Mouse (Mus musculus): ENCODE measurements around the gene Ffar4. TPM values are rescaled to one million over a fixed set of nuclear protein-coding genes. Genes with fewer than 3 reads are reported as not detected.
A peak's percentile ranks its signal among the peaks of the same experiment; 100 is the strongest.

Ffar4 gene
- polyA plus RNA-seq, 1 experiment from 2014 or later = 0.35 TPM

DNA sequence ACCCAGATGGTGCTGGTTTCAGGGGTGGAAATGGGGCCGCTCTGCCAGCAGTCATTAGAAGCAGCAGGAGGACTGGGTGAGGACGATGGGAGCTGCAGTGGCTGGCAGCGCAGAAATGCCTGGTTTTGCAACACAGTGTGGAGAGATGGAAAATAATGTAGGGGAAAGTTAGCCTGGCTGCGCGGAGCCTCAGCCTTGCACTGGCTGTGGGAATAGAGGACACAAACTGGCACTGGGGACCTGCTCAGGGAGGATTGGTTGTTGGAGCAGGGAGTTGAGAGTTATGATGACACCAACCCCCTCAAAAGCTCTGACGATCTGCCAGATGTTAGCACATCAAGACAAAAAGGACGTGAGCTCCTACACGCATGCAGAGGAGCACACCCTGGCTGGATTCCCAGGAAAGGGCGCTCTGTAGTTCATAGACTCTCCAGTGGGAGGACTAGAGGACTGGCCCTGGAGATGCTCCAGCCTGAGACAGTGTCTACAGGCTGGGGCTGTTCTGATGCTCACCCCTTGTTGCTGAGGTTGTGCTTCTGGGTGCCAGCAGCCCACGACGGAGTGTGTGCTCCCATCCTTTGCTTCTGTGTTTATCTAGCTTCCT is 9.8 kb upstream of the Ffar4 start:
- H3K9me3 ChIP-seq (replicated peaks; ENCODE audit: control insufficient read depth, low read length) = no peaks in the 10 kb centered on the region
- ATAC-seq (replicated peaks; ENCODE audit: extremely low read depth, insufficient read depth, low FRiP score) = peak; percentile 82
- H3K4me1 ChIP-seq (ENCODE audit: control insufficient read depth, insufficient read depth, low read length) = no peaks in the 10 kb centered on the region
- H3K4me2 ChIP-seq (ENCODE audit: low read depth, low read length) = peak overlapping the region; percentile 6; the same call in 1 of the 2 replicates
- WGBS = 46% methylated on average over 11 of the region's 11 CpGs
- no peak overlapping the region for H3K27ac ChIP-seq (ENCODE audit: low read length)
- no peak overlapping the region for H3K4me3 ChIP-seq (ENCODE audit: low read length)
- H3K9ac ChIP-seq (ENCODE audit: low read length) = peak overlapping the region; percentile 33; the same call in 1 of the 2 replicates
- H3K36me3 ChIP-seq (ENCODE audit: control insufficient read depth, insufficient read depth) = no peaks in the 10 kb centered on the region
- H3K27me3 ChIP-seq (ENCODE audit: control insufficient read depth, insufficient read depth, low read length) = no peaks in the 10 kb centered on the region; the same call in 1 of the 2 replicates

GRCm38 (mm10) chr19:38089358-38089757 is 7.5 kb upstream of the Ffar4 start:
- no peak for ATAC-seq (replicated peaks; ENCODE audit: extremely low read depth, insufficient read depth, low FRiP score)
- no peak overlapping the region for H3K9ac ChIP-seq (ENCODE audit: low read length)
- H3K4me2 ChIP-seq (ENCODE audit: low read depth, low read length) = no peak overlapping the region
- no peaks in the 10 kb centered on the region; the same call in 1 of the 2 replicates for H3K27me3 ChIP-seq (ENCODE audit: control insufficient read depth, insufficient read depth, low read length)
- 68% methylated on average over 8 of the region's 8 CpGs for WGBS
- no peak overlapping the region for H3K27ac ChIP-seq (ENCODE audit: low read length)
- H3K4me1 ChIP-seq (ENCODE audit: control insufficient read depth, insufficient read depth, low read length) = no peaks in the 10 kb centered on the region
- H3K4me3 ChIP-seq (ENCODE audit: low read length) = no peak overlapping the region
- H3K9me3 ChIP-seq (replicated peaks; ENCODE audit: control insufficient read depth, low read length) = no peaks in the 10 kb centered on the region
- no peaks in the 10 kb centered on the region for H3K36me3 ChIP-seq (ENCODE audit: control insufficient read depth, insufficient read depth)

DNA sequence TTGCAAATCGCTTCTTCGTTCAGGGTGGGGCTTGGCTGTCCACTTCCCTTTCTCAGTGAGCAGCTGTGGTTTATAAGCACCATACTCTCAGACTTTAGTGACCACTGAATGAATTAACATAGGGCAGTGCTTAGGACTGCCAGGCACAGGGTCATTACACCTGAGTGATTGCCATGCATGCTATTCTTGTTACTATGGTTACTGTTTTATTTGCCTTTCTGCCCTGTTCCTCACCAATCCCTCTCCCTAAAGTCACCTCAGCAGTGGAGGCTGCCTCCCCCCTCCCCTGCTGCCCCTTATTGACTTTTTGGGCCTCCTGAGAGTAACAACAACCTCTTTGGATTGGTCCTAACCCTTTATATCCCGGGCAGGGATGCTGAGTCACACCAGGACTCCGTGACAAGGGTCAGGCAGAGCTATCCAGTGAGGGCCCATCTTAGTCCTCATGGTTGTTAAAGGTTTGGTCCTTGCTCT is 5.3 kb upstream of the Ffar4 start:
- 78% methylated on average over 4 of the region's 4 CpGs for WGBS

GRCm38 (mm10) chr19:38096231-38096630 is 640 bp upstream of the Ffar4 start:
- Histone ChIP-seq H3K27ac (ENCODE audit: low read length) (no peak overlapping the region), H3K9ac (ENCODE audit: low read length) (no peak overlapping the region), H3K4me1 (ENCODE audit: control insufficient read depth, insufficient read depth, low read length) (no peaks in the 10 kb centered on the region), H3K9me3 (replicated peaks; ENCODE audit: control insufficient read depth, low read length) (no peaks in the 10 kb centered on the region), H3K27me3 (ENCODE audit: control insufficient read depth, insufficient read depth, low read length) (peaks cover 44% of the 10 kb centered on the region), H3K36me3 (ENCODE audit: control insufficient read depth, insufficient read depth) (no peaks in the 10 kb centered on the region), H3K4me3 (ENCODE audit: low read length) (no peak overlapping the region), H3K4me2 (ENCODE audit: low read depth, low read length) (no peak overlapping the region)
- 13% methylated on average over 4 of the region's 4 CpGs for WGBS
- ATAC-seq (replicated peaks; ENCODE audit: extremely low read depth, insufficient read depth, low FRiP score) = no peak

More for the DNA sequence above, 5.3 kb upstream of the Ffar4 start:
- Histone ChIP-seq H3K4me3 (ENCODE audit: low read length) (no peak overlapping the region), H3K4me2 (ENCODE audit: low read depth, low read length) (no peak overlapping the region), H3K27me3 (ENCODE audit: control insufficient read depth, insufficient read depth, low read length) (peaks cover 16% of the 10 kb centered on the region), H3K9ac (ENCODE audit: low read length) (no peak overlapping the region), H3K9me3 (replicated peaks; ENCODE audit: control insufficient read depth, low read length) (no peaks in the 10 kb centered on the region), H3K4me1 (ENCODE audit: control insufficient read depth, insufficient read depth, low read length) (no peaks in the 10 kb centered on the region), H3K36me3 (ENCODE audit: control insufficient read depth, insufficient read depth) (no peaks in the 10 kb centered on the region), H3K27ac (ENCODE audit: low read length) (no peak overlapping the region)
- ATAC-seq (replicated peaks; ENCODE audit: extremely low read depth, insufficient read depth, low FRiP score) = no peak

DNA sequence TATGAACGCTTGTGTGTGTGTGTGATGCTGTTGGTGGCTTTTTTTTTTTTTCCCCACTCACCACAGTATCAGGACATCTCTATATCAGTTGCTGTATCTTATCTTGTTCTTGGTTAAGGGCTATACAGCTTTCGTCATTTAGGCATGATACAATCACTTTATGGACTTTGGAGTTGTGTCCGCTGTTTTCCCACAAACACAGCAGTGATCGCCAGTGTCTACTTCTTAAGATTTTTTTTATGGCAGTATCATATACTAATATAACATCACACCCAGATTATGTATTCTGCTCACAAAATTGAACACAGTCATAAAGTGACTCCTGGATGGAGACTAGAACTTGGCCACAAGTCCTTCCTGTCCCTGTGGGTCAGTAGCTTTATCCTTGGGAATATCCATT is 11.0 kb downstream of the Ffar4 start:
- Histone ChIP-seq H3K27ac (ENCODE audit: low read length) (no peak overlapping the region), H3K9me3 (replicated peaks; ENCODE audit: control insufficient read depth, low read length) (no peaks in the 10 kb centered on the region), H3K9ac (ENCODE audit: low read length) (no peak overlapping the region), H3K4me1 (ENCODE audit: control insufficient read depth, insufficient read depth, low read length) (peaks cover 5% of the 10 kb centered on the region; the same call in 1 of the 2 replicates), H3K27me3 (ENCODE audit: control insufficient read depth, insufficient read depth, low read length) (no peaks in the 10 kb centered on the region), H3K4me3 (ENCODE audit: low read length) (no peak overlapping the region), H3K36me3 (ENCODE audit: control insufficient read depth, insufficient read depth) (no peaks in the 10 kb centered on the region), H3K4me2 (ENCODE audit: low read depth, low read length) (no peak overlapping the region)
- no peak for ATAC-seq (replicated peaks; ENCODE audit: extremely low read depth, insufficient read depth, low FRiP score)
- WGBS = 83% methylated on average over 4 of the region's 4 CpGs

DNA sequence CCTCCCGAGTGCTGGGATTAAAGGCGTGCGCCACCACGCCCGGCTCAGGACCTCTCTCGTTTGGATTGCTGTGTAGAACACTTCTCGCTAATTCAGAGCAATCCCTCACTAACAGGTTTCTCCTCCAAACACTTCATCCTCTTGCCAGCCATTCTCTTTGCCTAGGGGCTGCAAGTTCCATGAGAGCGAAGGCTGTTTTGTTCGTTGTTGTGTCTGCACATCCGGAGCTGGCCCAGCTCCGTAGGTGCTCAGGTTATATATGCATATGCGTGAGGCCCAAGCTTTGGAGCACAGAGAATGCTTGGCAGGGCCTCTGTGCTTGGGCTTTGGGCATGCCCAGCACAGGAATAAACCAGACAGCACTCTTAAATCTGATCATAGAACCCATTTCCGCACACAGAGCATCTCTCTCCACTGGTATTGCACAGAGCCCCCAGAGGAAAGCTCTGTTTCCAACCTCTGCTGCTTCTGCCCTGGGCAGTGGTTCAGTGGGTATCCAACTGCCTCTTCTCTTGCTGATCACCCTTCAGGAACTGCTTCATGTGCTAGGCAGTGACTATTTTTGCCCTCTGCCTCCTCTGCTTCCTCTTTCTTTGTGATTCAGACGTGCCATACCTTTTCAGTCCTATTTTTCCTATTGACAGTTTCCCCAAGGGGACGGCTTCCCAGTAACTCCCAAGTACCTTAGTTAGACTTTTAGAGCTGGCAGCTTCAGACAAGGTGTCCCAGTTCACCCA is 12.8 kb downstream of the Ffar4 start:
- H3K27me3 ChIP-seq (ENCODE audit: control insufficient read depth, insufficient read depth, low read length) = 0 out of 2 replicates have a peak, but pooled peaks cover 2% of the 10 kb centered on the region
- no peak overlapping the region for H3K4me3 ChIP-seq (ENCODE audit: low read length)
- no peaks in the 10 kb centered on the region for H3K9me3 ChIP-seq (replicated peaks; ENCODE audit: control insufficient read depth, low read length)
- H3K36me3 ChIP-seq (ENCODE audit: control insufficient read depth, insufficient read depth) = no peaks in the 10 kb centered on the region
- ATAC-seq (replicated peaks; ENCODE audit: extremely low read depth, insufficient read depth, low FRiP score) = no peak
- no peak overlapping the region for H3K27ac ChIP-seq (ENCODE audit: low read length)
- peaks cover 5% of the 10 kb centered on the region; the same call in 1 of the 2 replicates for H3K4me1 ChIP-seq (ENCODE audit: control insufficient read depth, insufficient read depth, low read length)
- H3K4me2 ChIP-seq (ENCODE audit: low read depth, low read length) = no peak overlapping the region
- H3K9ac ChIP-seq (ENCODE audit: low read length) = no peak overlapping the region
- WGBS = 89% methylated on average over 15 of the region's 15 CpGs

GRCm38 (mm10) chr19:38111056-38111455 is 14.2 kb downstream of the Ffar4 start:
- H3K4me2 ChIP-seq (ENCODE audit: low read depth, low read length) = no peak overlapping the region
- 73% methylated on average over 8 of the region's 8 CpGs for WGBS
- H3K27me3 ChIP-seq (ENCODE audit: control insufficient read depth, insufficient read depth, low read length) = 0 out of 2 replicates have a peak, but pooled peaks cover 2% of the 10 kb centered on the region
- no peaks in the 10 kb centered on the region for H3K9me3 ChIP-seq (replicated peaks; ENCODE audit: control insufficient read depth, low read length)
- no peak overlapping the region for H3K9ac ChIP-seq (ENCODE audit: low read length)
- H3K4me3 ChIP-seq (ENCODE audit: low read length) = no peak overlapping the region
- no peaks in the 10 kb centered on the region for H3K36me3 ChIP-seq (ENCODE audit: control insufficient read depth, insufficient read depth)
- peaks cover 5% of the 10 kb centered on the region; the same call in 1 of the 2 replicates for H3K4me1 ChIP-seq (ENCODE audit: control insufficient read depth, insufficient read depth, low read length)
- no peak for ATAC-seq (replicated peaks; ENCODE audit: extremely low read depth, insufficient read depth, low FRiP score)
- no peak overlapping the region for H3K27ac ChIP-seq (ENCODE audit: low read length)

DNA sequence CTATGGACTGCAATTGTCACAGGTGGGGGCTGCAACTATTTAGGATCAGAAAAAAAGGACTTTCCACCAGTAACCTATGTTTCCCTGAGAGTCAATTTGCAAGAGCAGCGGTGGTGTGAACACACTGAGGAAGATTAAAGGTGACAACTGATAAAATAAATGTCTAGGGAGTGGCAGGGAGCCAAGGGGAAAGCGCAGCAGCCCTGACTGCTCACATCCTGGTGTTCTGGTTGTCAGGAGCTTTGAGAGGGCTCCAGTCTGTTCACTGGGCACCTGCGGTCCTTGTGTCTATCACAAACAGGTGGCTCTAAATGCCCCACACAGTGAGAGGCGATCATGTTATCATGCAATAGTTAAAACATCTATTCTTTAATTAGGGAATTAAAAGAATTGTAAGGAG is 15.7 kb downstream of the Ffar4 start:
- H3K27me3 ChIP-seq (ENCODE audit: control insufficient read depth, insufficient read depth, low read length) = 0 out of 2 replicates have a peak, but pooled peaks cover 2% of the 10 kb centered on the region

More for the DNA sequence above, 15.7 kb downstream of the Ffar4 start:
- H3K4me1 ChIP-seq (ENCODE audit: control insufficient read depth, insufficient read depth, low read length) = peaks cover 5% of the 10 kb centered on the region; the same call in 1 of the 2 replicates
- H3K4me2 ChIP-seq (ENCODE audit: low read depth, low read length) = no peak overlapping the region
- no peak overlapping the region for H3K27ac ChIP-seq (ENCODE audit: low read length)
- ATAC-seq (replicated peaks; ENCODE audit: extremely low read depth, insufficient read depth, low FRiP score) = no peak
- H3K4me3 ChIP-seq (ENCODE audit: low read length) = no peak overlapping the region
- H3K36me3 ChIP-seq (ENCODE audit: control insufficient read depth, insufficient read depth) = no peaks in the 10 kb centered on the region
- WGBS = 24% methylated on average over 4 of the region's 4 CpGs
- no peaks in the 10 kb centered on the region for H3K9me3 ChIP-seq (replicated peaks; ENCODE audit: control insufficient read depth, low read length)
- H3K9ac ChIP-seq (ENCODE audit: low read length) = no peak overlapping the region

Data from heart, embryonic 16.5 days (tissue).